Mouse (Mus musculus): ENCODE measurements around the gene Hyls1. TPM values are rescaled to one million over a fixed set of nuclear protein-coding genes. Genes with fewer than 3 reads are reported as not detected.
"Not testable (repeated sequence)": the region's sequence is repeated elsewhere in the genome, so short reads cannot be mapped to it uniquely, and the experiment has no call there.

Gene Hyls1
- total RNA-seq (2021) (1 to 10 TPM; 1.5 to 2.0 TPM), polyA plus RNA-seq (2012; rRNA removed) (0.68 and 1.3 TPM in 2 replicates)
- long read RNA-seq, partial matches to known transcripts = 0 of 2 reads
- long read RNA-seq, other reads (novel, unspliced or antisense) = 1 of 2 reads

- TF ChIP-seq POLR2A (IDR thresholded peaks at IDR 0.05; ENCODE audit: insufficient read depth, low read depth, low read length) (peak; percentile 88), CTCF (IDR thresholded peaks at IDR 0.05) (peak; percentile 44), EP300 (IDR thresholded peaks at IDR 0.05; ENCODE audit: insufficient read depth, low read depth, low read length) (0 out of 2 replicates have a peak, but pooled peaks have one; percentile 48)
- H3K4me3 ChIP-seq = peak within 1 kb of the TSS; percentile 83
- peak within 1 kb of the TSS; percentile 91 for H3K27ac ChIP-seq
- intact Hi-C loops (cut with DNase I) = loop anchor here (10.0 kb wide), 1 partner anchor 365 kb away; the partner anchor contains the start of genes Srpr and Tirap
- H3K79me2 ChIP-seq (replicated peaks; ENCODE audit: control insufficient read depth, insufficient read depth, low read length) = no peaks in the 10 kb centered on the region
- WGBS = under 1% methylated on average over 86 of the region's 86 CpGs
- H3K27me3 ChIP-seq (ENCODE audit: control insufficient read depth, insufficient read depth, low read length) = peaks cover 4% of the 10 kb centered on the region; the same call in 1 of the 2 replicates
- peak; percentile 90 to 96 for DNase-seq
- no peaks in the 10 kb centered on the region for H3K4me1 ChIP-seq (ENCODE audit: control insufficient read depth, insufficient read depth, low read length)
- H3K9ac ChIP-seq (ENCODE audit: low read depth, low read length) = peak within 1 kb of the TSS; percentile 92
- H3K36me3 ChIP-seq (ENCODE audit: control insufficient read depth, insufficient read depth, low read length) = peaks cover 7% of the 10 kb centered on the region
Observed at GRCm38 (mm10) chr9:35569571-35570534, at the start of gene Hyls1, which contains the start of gene Pate2. Hyls1 (minus strand) TSS chr9:35570398. Pate2 (plus strand) TSS chr9:35570284.

GRCm38 (mm10) chr9:35616784-35617183 lies 46.6 kb upstream of the Hyls1 start:
- H3K36me3 ChIP-seq (ENCODE audit: control insufficient read depth, insufficient read depth, low read length); H3K27me3 ChIP-seq (ENCODE audit: control insufficient read depth, insufficient read depth, low read length); H3K4me3 ChIP-seq; intact Hi-C loops (cut with DNase I); H3K79me2 ChIP-seq (replicated peaks; ENCODE audit: control insufficient read depth, insufficient read depth, low read length); H3K4me1 ChIP-seq (ENCODE audit: control insufficient read depth, insufficient read depth, low read length); H3K27ac ChIP-seq; DNase-seq; H3K9ac ChIP-seq (ENCODE audit: low read depth, low read length): not testable (repeated sequence)
- 63% methylated on average over 2 of the region's 2 CpGs for WGBS

GRCm38 (mm10) chr9:35614005-35614404 lies 43.8 kb upstream of the Hyls1 start:
- Histone ChIP-seq H3K79me2 (replicated peaks; ENCODE audit: control insufficient read depth, insufficient read depth, low read length) (no peaks in the 10 kb centered on the region), H3K27ac (no peak overlapping the region), H3K4me1 (ENCODE audit: control insufficient read depth, insufficient read depth, low read length) (no peaks in the 10 kb centered on the region), H3K27me3 (ENCODE audit: control insufficient read depth, insufficient read depth, low read length) (no peaks in the 10 kb centered on the region), H3K4me3 (no peak overlapping the region), H3K36me3 (ENCODE audit: control insufficient read depth, insufficient read depth, low read length) (no peaks in the 10 kb centered on the region), H3K9ac (ENCODE audit: low read depth, low read length) (no peak overlapping the region)
- no peak for DNase-seq
- TF ChIP-seq POLR2A (IDR thresholded peaks at IDR 0.05; ENCODE audit: insufficient read depth, low read depth, low read length) (no peak), CTCF (IDR thresholded peaks at IDR 0.05) (peak; percentile 51)
- WGBS = 31% methylated on average over 2 of the region's 2 CpGs
- intact Hi-C loops (cut with DNase I) = no loop called here

- H3K9ac ChIP-seq (ENCODE audit: low read depth, low read length) = no peak within 1 kb of the TSS
- TF ChIP-seq EP300 (IDR thresholded peaks at IDR 0.05; ENCODE audit: insufficient read depth, low read depth, low read length) = no peak
- TF ChIP-seq CTCF (IDR thresholded peaks at IDR 0.05) = no peak
- TF ChIP-seq POLR2A (IDR thresholded peaks at IDR 0.05; ENCODE audit: insufficient read depth, low read depth, low read length) = no peak
- H3K4me1 ChIP-seq (ENCODE audit: control insufficient read depth, insufficient read depth, low read length) = no peaks in the 10 kb centered on the region
- H3K27ac ChIP-seq = no peak within 1 kb of the TSS
- H3K36me3 ChIP-seq (ENCODE audit: control insufficient read depth, insufficient read depth, low read length) = no peaks in the 10 kb centered on the region
- 77% methylated on average over 1 of the region's 1 CpGs for WGBS
- H3K27me3 ChIP-seq (ENCODE audit: control insufficient read depth, insufficient read depth, low read length) = no peaks in the 10 kb centered on the region
- H3K4me3 ChIP-seq = no peak within 1 kb of the TSS
- DNase-seq = no peak
- H3K79me2 ChIP-seq (replicated peaks; ENCODE audit: control insufficient read depth, insufficient read depth, low read length) = no peaks in the 10 kb centered on the region
- intact Hi-C loops (cut with DNase I) = no loop called here
Observed at GRCm38 (mm10) chr9:35611841-35612240, 41.6 kb upstream of the Hyls1 start, which contains the start of gene Pate4. Pate4 (minus strand) TSS chr9:35611941.

GRCm38 (mm10) chr9:35607647-35608405 lies 37.6 kb upstream of the Hyls1 start:
- H3K36me3 ChIP-seq (ENCODE audit: control insufficient read depth, insufficient read depth, low read length) = no peaks in the 10 kb centered on the region
- WGBS = 53% methylated on average over 8 of the region's 8 CpGs

More at GRCm38 (mm10) chr9:35607647-35608405, 37.6 kb upstream of the Hyls1 start:
- Histone ChIP-seq H3K9ac (ENCODE audit: low read depth, low read length) (no peak overlapping the region), H3K27ac (no peak overlapping the region), H3K79me2 (replicated peaks; ENCODE audit: control insufficient read depth, insufficient read depth, low read length) (no peaks in the 10 kb centered on the region), H3K4me1 (ENCODE audit: control insufficient read depth, insufficient read depth, low read length) (no peaks in the 10 kb centered on the region), H3K4me3 (no peak overlapping the region), H3K27me3 (ENCODE audit: control insufficient read depth, insufficient read depth, low read length) (no peaks in the 10 kb centered on the region)
- TF ChIP-seq EP300 (IDR thresholded peaks at IDR 0.05; ENCODE audit: insufficient read depth, low read depth, low read length) (no peak), POLR2A (IDR thresholded peaks at IDR 0.05; ENCODE audit: insufficient read depth, low read depth, low read length) (no peak), CTCF (IDR thresholded peaks at IDR 0.05) (no peak)
- DNase-seq = no peak
- intact Hi-C loops (cut with DNase I) = no loop called here
